21 mouse cellular contexts compared by ENCODE assay signal in genomic region chr19:33340119-33340518, GRCm38 (mm10).
"Had no signal": no experiment of that assay in that cellular context is flagged by ENCODE, and none has a peak within 500 bp of the region (broad histone marks: within the 10 kb centered on the region; RNA-seq: fewer than 3 reads in every experiment).

No protein-coding gene starts in this region.

- H3K9ac ChIP-seq: heart, embryonic 12.5 days; hindbrain, embryonic 12.5 days; hindbrain, embryonic 14.5 days; intestine, embryonic 15.5 days; limb, embryonic 12.5 days had no signal

- ATAC-seq: hindbrain, embryonic 16.5 days; inflammation-experienced regulatory T-cells, adult 6 months; intestine, embryonic 15.5 days; intestine, postnatal 0 days had no signal

- H3K4me3 ChIP-seq: heart, embryonic 10.5 days; heart, embryonic 12.5 days; hindbrain, embryonic 10.5 days; hindbrain, embryonic 12.5 days; intestine, embryonic 15.5 days; layer of hippocampus, adult 2 months; limb, embryonic 10.5 days; limb, embryonic 12.5 days had no signal

- H3K27me3 ChIP-seq: heart, embryonic 12.5 days; hindbrain, embryonic 12.5 days; intestine, embryonic 15.5 days; limb, embryonic 12.5 days had no signal

- H3K36me3 ChIP-seq: heart, embryonic 10.5 days; heart, embryonic 12.5 days; hindbrain, embryonic 10.5 days; hindbrain, embryonic 12.5 days; intestine, embryonic 15.5 days; limb, embryonic 10.5 days; limb, embryonic 12.5 days had no signal

- H3K4me1 ChIP-seq: heart, embryonic 10.5 days; heart, embryonic 12.5 days; hindbrain, embryonic 10.5 days; hindbrain, embryonic 12.5 days; intestine, embryonic 15.5 days; limb, embryonic 10.5 days; limb, embryonic 12.5 days had no signal

- H3K9me3 ChIP-seq: heart, embryonic 10.5 days; heart, embryonic 12.5 days; hindbrain, embryonic 10.5 days; hindbrain, embryonic 12.5 days; intestine, embryonic 15.5 days; limb, embryonic 10.5 days; limb, embryonic 12.5 days had no signal

- H3K4me2 ChIP-seq: heart, embryonic 12.5 days; hindbrain, embryonic 12.5 days; hindbrain, embryonic 14.5 days; intestine, embryonic 15.5 days; limb, embryonic 12.5 days; liver, embryonic 11.5 days had no signal

- DNase-seq: gastrocnemius, postnatal 25 days; heart, adult 18-20 months; heart, postnatal 10 days; heart, postnatal 4 days; kidney, adult 18-20 months; kidney, adult 8-10 months; kidney, postnatal 4 days; liver had no signal

- H3K27ac ChIP-seq: heart, embryonic 10.5 days; hindbrain, embryonic 10.5 days; hindbrain, embryonic 12.5 days; hindbrain, embryonic 14.5 days; intestine, embryonic 15.5 days; layer of hippocampus, adult 2 months; limb, embryonic 10.5 days; limb, embryonic 12.5 days had no signal
